Mouse (Mus musculus): ENCODE measurements around the gene Nap1l1. TPM values are rescaled to one million over a fixed set of nuclear protein-coding genes. Genes with fewer than 3 reads are reported as not detected.

Gene Nap1l1
- polyA plus RNA-seq, 1 experiment from 2014 or later: 407 TPM

- DNase-seq (ENCODE audit: low spot score) (no peak), ATAC-seq (ENCODE audit: low FRiP score) (no peak)
- H3K36me3 ChIP-seq (ENCODE audit: control insufficient read depth, insufficient read depth, low read length): no peaks in the 10 kb centered on the region
- no peak overlapping the region for H3K4me2 ChIP-seq (replicated peaks; ENCODE audit: low read depth, low read length)
- no peak overlapping the region for H3K4me3 ChIP-seq (ENCODE audit: low read depth, low read length)
- no peak overlapping the region for H3K9ac ChIP-seq (ENCODE audit: low read depth, low read length)
- no peaks in the 10 kb centered on the region for H3K9me3 ChIP-seq (ENCODE audit: control insufficient read depth, low read length)
- WGBS: 87% methylated on average over 17 of the region's 17 CpGs
- no peaks in the 10 kb centered on the region for H3K4me1 ChIP-seq (replicated peaks; ENCODE audit: control insufficient read depth, insufficient read depth, low read length)
- no peak overlapping the region for H3K27ac ChIP-seq (ENCODE audit: low read depth, low read length)
- H3K27me3 ChIP-seq (ENCODE audit: control insufficient read depth, insufficient read depth, low read length): no peaks in the 10 kb centered on the region
Observed at GRCm38 (mm10) chr10:111515071-111516010, 42.3 kb downstream of the Nap1l1 start.

- no peaks in the 10 kb centered on the region for H3K36me3 ChIP-seq (ENCODE audit: control insufficient read depth, insufficient read depth, low read length)
- WGBS: 63% methylated on average over 13 of the region's 13 CpGs
- H3K4me3 ChIP-seq (ENCODE audit: low read depth, low read length): no peak overlapping the region
- no peaks in the 10 kb centered on the region for H3K9me3 ChIP-seq (ENCODE audit: control insufficient read depth, low read length)
- no peak for DNase-seq (ENCODE audit: low spot score)
- no peak for ATAC-seq (ENCODE audit: low FRiP score)
- no peaks in the 10 kb centered on the region for H3K27me3 ChIP-seq (ENCODE audit: control insufficient read depth, insufficient read depth, low read length)
- H3K4me2 ChIP-seq (replicated peaks; ENCODE audit: low read depth, low read length): no peak overlapping the region
- H3K27ac ChIP-seq (ENCODE audit: low read depth, low read length): no peak overlapping the region
- no peak overlapping the region for H3K9ac ChIP-seq (ENCODE audit: low read depth, low read length)
- no peaks in the 10 kb centered on the region for H3K4me1 ChIP-seq (replicated peaks; ENCODE audit: control insufficient read depth, insufficient read depth, low read length)
Observed at GRCm38 (mm10) chr10:111516172-111516588, 43.2 kb downstream of the Nap1l1 start.

GRCm38 (mm10) chr10:111516804-111517436 is 43.9 kb downstream of the Nap1l1 start:
- Histone ChIP-seq H3K9ac (ENCODE audit: low read depth, low read length) (no peak overlapping the region), H3K4me3 (ENCODE audit: low read depth, low read length) (no peak overlapping the region), H3K27ac (ENCODE audit: low read depth, low read length) (no peak overlapping the region), H3K27me3 (ENCODE audit: control insufficient read depth, insufficient read depth, low read length) (no peaks in the 10 kb centered on the region), H3K4me1 (replicated peaks; ENCODE audit: control insufficient read depth, insufficient read depth, low read length) (no peaks in the 10 kb centered on the region), H3K36me3 (ENCODE audit: control insufficient read depth, insufficient read depth, low read length) (no peaks in the 10 kb centered on the region), H3K4me2 (replicated peaks; ENCODE audit: low read depth, low read length) (no peak overlapping the region), H3K9me3 (ENCODE audit: control insufficient read depth, low read length) (no peaks in the 10 kb centered on the region)
- no peak for ATAC-seq (ENCODE audit: low FRiP score)
- 90% methylated on average over 8 of the region's 8 CpGs for WGBS
- DNase-seq (ENCODE audit: low spot score): no peak

GRCm38 (mm10) chr10:111518350-111518749 is 45.3 kb downstream of the Nap1l1 start:
- no peaks in the 10 kb centered on the region for H3K9me3 ChIP-seq (ENCODE audit: control insufficient read depth, low read length)
- DNase-seq (ENCODE audit: low spot score): no peak
- H3K36me3 ChIP-seq (ENCODE audit: control insufficient read depth, insufficient read depth, low read length): no peaks in the 10 kb centered on the region
- 73% methylated on average over 4 of the region's 4 CpGs for WGBS
- no peak overlapping the region for H3K9ac ChIP-seq (ENCODE audit: low read depth, low read length)
- no peaks in the 10 kb centered on the region for H3K27me3 ChIP-seq (ENCODE audit: control insufficient read depth, insufficient read depth, low read length)
- no peak overlapping the region for H3K4me2 ChIP-seq (replicated peaks; ENCODE audit: low read depth, low read length)
- H3K4me3 ChIP-seq (ENCODE audit: low read depth, low read length): no peak overlapping the region
- ATAC-seq (ENCODE audit: low FRiP score): no peak
- H3K27ac ChIP-seq (ENCODE audit: low read depth, low read length): no peak overlapping the region
- H3K4me1 ChIP-seq (replicated peaks; ENCODE audit: control insufficient read depth, insufficient read depth, low read length): no peaks in the 10 kb centered on the region

GRCm38 (mm10) chr10:111519620-111520370 is 46.8 kb downstream of the Nap1l1 start:
- H3K4me3 ChIP-seq (ENCODE audit: low read depth, low read length): no peak overlapping the region
- no peak overlapping the region for H3K9ac ChIP-seq (ENCODE audit: low read depth, low read length)
- H3K36me3 ChIP-seq (ENCODE audit: control insufficient read depth, insufficient read depth, low read length): no peaks in the 10 kb centered on the region
- no peaks in the 10 kb centered on the region for H3K27me3 ChIP-seq (ENCODE audit: control insufficient read depth, insufficient read depth, low read length)
- H3K4me2 ChIP-seq (replicated peaks; ENCODE audit: low read depth, low read length): peak overlapping the region; percentile 32
- H3K9me3 ChIP-seq (ENCODE audit: control insufficient read depth, low read length): no peaks in the 10 kb centered on the region
- H3K4me1 ChIP-seq (replicated peaks; ENCODE audit: control insufficient read depth, insufficient read depth, low read length): no peaks in the 10 kb centered on the region
- 42% methylated on average over 24 of the region's 24 CpGs for WGBS
- peak; percentile 60 for ATAC-seq (ENCODE audit: low FRiP score)
- peak overlapping the region; percentile 12; the same call in 1 of the 2 replicates for H3K27ac ChIP-seq (ENCODE audit: low read depth, low read length)
- no peak for DNase-seq (ENCODE audit: low spot score)

GRCm38 (mm10) chr10:111520621-111521020 is 47.6 kb downstream of the Nap1l1 start:
- Histone ChIP-seq H3K4me1 (replicated peaks; ENCODE audit: control insufficient read depth, insufficient read depth, low read length) (no peaks in the 10 kb centered on the region), H3K9ac (ENCODE audit: low read depth, low read length) (no peak overlapping the region), H3K36me3 (ENCODE audit: control insufficient read depth, insufficient read depth, low read length) (no peaks in the 10 kb centered on the region), H3K9me3 (ENCODE audit: control insufficient read depth, low read length) (no peaks in the 10 kb centered on the region), H3K27me3 (ENCODE audit: control insufficient read depth, insufficient read depth, low read length) (no peaks in the 10 kb centered on the region), H3K27ac (ENCODE audit: low read depth, low read length) (no peak overlapping the region), H3K4me2 (replicated peaks; ENCODE audit: low read depth, low read length) (no peak overlapping the region), H3K4me3 (ENCODE audit: low read depth, low read length) (no peak overlapping the region)
- no peak for DNase-seq (ENCODE audit: low spot score)
- WGBS: 65% methylated on average over 3 of the region's 3 CpGs
- ATAC-seq (ENCODE audit: low FRiP score): no peak

GRCm38 (mm10) chr10:111521636-111522035 is 48.6 kb downstream of the Nap1l1 start:
- Histone ChIP-seq H3K4me3 (ENCODE audit: low read depth, low read length) (no peak overlapping the region), H3K9ac (ENCODE audit: low read depth, low read length) (no peak overlapping the region), H3K27me3 (ENCODE audit: control insufficient read depth, insufficient read depth, low read length) (no peaks in the 10 kb centered on the region), H3K27ac (ENCODE audit: low read depth, low read length) (no peak overlapping the region), H3K4me2 (replicated peaks; ENCODE audit: low read depth, low read length) (no peak overlapping the region), H3K9me3 (ENCODE audit: control insufficient read depth, low read length) (no peaks in the 10 kb centered on the region), H3K4me1 (replicated peaks; ENCODE audit: control insufficient read depth, insufficient read depth, low read length) (no peaks in the 10 kb centered on the region), H3K36me3 (ENCODE audit: control insufficient read depth, insufficient read depth, low read length) (no peaks in the 10 kb centered on the region)
- ATAC-seq (ENCODE audit: low FRiP score): no peak
- no peak for DNase-seq (ENCODE audit: low spot score)
- WGBS: 65% methylated on average over 4 of the region's 4 CpGs

GRCm38 (mm10) chr10:111522230-111522629 is 49.2 kb downstream of the Nap1l1 start:
- H3K4me3 ChIP-seq (ENCODE audit: low read depth, low read length): no peak overlapping the region
- H3K9ac ChIP-seq (ENCODE audit: low read depth, low read length): no peak overlapping the region
- no peaks in the 10 kb centered on the region for H3K4me1 ChIP-seq (replicated peaks; ENCODE audit: control insufficient read depth, insufficient read depth, low read length)
- ATAC-seq (ENCODE audit: low FRiP score) (no peak), DNase-seq (ENCODE audit: low spot score) (no peak)
- H3K9me3 ChIP-seq (ENCODE audit: control insufficient read depth, low read length): no peaks in the 10 kb centered on the region
- H3K4me2 ChIP-seq (replicated peaks; ENCODE audit: low read depth, low read length): no peak overlapping the region
- H3K27ac ChIP-seq (ENCODE audit: low read depth, low read length): no peak overlapping the region
- H3K36me3 ChIP-seq (ENCODE audit: control insufficient read depth, insufficient read depth, low read length): no peaks in the 10 kb centered on the region
- no peaks in the 10 kb centered on the region for H3K27me3 ChIP-seq (ENCODE audit: control insufficient read depth, insufficient read depth, low read length)
- WGBS: 67% methylated on average over 4 of the region's 4 CpGs
